Mouse (Mus musculus) small intestine, adult 2 months (tissue): ENCODE data around the gene Mbtd1. TPM values are rescaled to one million over a fixed set of nuclear protein-coding genes. Genes with fewer than 3 reads are reported as not detected.

Experiments
- H3K27ac ChIP-seq: fragments of 200-500 bp; 2 replicates; pipeline ENCODE4 v1.5.1; 2012; ENCODE audit warnings: low read depth, low read length, control low read depth, inconsistent platforms; ENCODE audit not compliant: insufficient read depth
- H3K27me3 ChIP-seq: fragments of 200-500 bp; 2 replicates; pipeline ENCODE4 v1.6.1; 2012; ENCODE audit warnings: mild to moderate bottlenecking, moderate library complexity, low read length, inconsistent platforms; ENCODE audit not compliant: control insufficient read depth, insufficient read depth
- H3K36me3 ChIP-seq: fragments of 200-500 bp; 2 replicates; pipeline ENCODE4 v1.6.1; 2012; ENCODE audit warnings: mild to moderate bottlenecking, low read length, control low read depth, inconsistent platforms; ENCODE audit not compliant: control insufficient read depth, insufficient read depth
- H3K4me1 ChIP-seq: fragments of 200-500 bp; 2 replicates; pipeline ENCODE4 v1.6.1; 2012; ENCODE audit warnings: low read length, inconsistent platforms, mixed read lengths; ENCODE audit not compliant: control insufficient read depth, insufficient read depth, insufficient read length
- H3K4me3 ChIP-seq: fragments of 200-500 bp; 2 replicates; pipeline ENCODE4 v1.5.1; 2012; ENCODE audit warnings: low read depth, mild to moderate bottlenecking, control low read depth, inconsistent platforms, low read length, moderate library complexity
- CTCF ChIP-seq: fragments of 200-500 bp; IDR thresholded peaks from 2 replicates; pipeline ENCODE4 v1.5.1; 2012; ENCODE audit warnings: low read depth, mild to moderate bottlenecking, control low read depth, inconsistent platforms, low read length, moderate library complexity, mixed read lengths; ENCODE audit not compliant: insufficient replicate concordance, insufficient read length; ENCODE audit errors: extremely low read depth
- POLR2A ChIP-seq: fragments of 200-500 bp; IDR thresholded peaks from 2 replicates; pipeline ENCODE4 v1.6.1; 2012; ENCODE audit warnings: low read depth, mild to moderate bottlenecking, control low read depth, inconsistent platforms, low read length, moderate library complexity
- WGBS: fragments of 180-500 bp; shearing (Covaris S2); methylation state at CpG from one replicate; pipeline ENCODE4 v1.1.7; 2018; 5-methylcytosine and 5-hydroxymethylcytosine counted together
- polyA plus RNA-seq: library from polyadenylated mRNA; depleted of rRNA; stranded (reverse); fragments of >200 nt; gene quantifications from 2 replicates; pipeline ENCODE4 v1.2.3, GENCODE M21; 2012

Gene Mbtd1
- polyA plus RNA-seq, 1 experiment = 0.91 TPM

- Histone ChIP-seq H3K27me3 (no peaks in the 10 kb centered on the region), H3K4me3 (no peak overlapping the region), H3K27ac (no peak overlapping the region), H3K4me1 (no peaks in the 10 kb centered on the region; the same call in 1 of the 2 replicates), H3K36me3 (peaks cover 20% of the 10 kb centered on the region)
- TF ChIP-seq CTCF (no peak), POLR2A (no peak)
- whole genome bisulfite sequencing = 86% methylated on average over 9 of the region's 9 CpGs
Measured at GRCm38 (mm10) chr11:93948887-93949567, 63.4 kb downstream of the Mbtd1 start.

GRCm38 (mm10) chr11:93950045-93950444 is 64.4 kb downstream of the Mbtd1 start:
- no peak for TF ChIP-seq POLR2A
- TF ChIP-seq CTCF = no peak
- no peak overlapping the region; the same call in 1 of the 2 replicates for H3K27ac ChIP-seq

GRCm38 (mm10) chr11:93952376-93952775 is 66.7 kb downstream of the Mbtd1 start:
- H3K36me3 ChIP-seq = peaks cover 16% of the 10 kb centered on the region
- TF ChIP-seq CTCF = no peak
- H3K4me3 ChIP-seq = no peak overlapping the region
- WGBS = 78% methylated on average over 5 of the region's 5 CpGs
- H3K27me3 ChIP-seq = no peaks in the 10 kb centered on the region
- H3K27ac ChIP-seq = no peak overlapping the region
- peaks cover 9% of the 10 kb centered on the region for H3K4me1 ChIP-seq

More at GRCm38 (mm10) chr11:93950045-93950444, 64.4 kb downstream of the Mbtd1 start:
- Histone ChIP-seq H3K36me3 (peaks cover 20% of the 10 kb centered on the region), H3K4me1 (peaks cover 2% of the 10 kb centered on the region), H3K27me3 (no peaks in the 10 kb centered on the region), H3K4me3 (no peak overlapping the region)
- 32% methylated on average over 1 of the region's 1 CpGs for WGBS

GRCm38 (mm10) chr11:93954738-93955255 is 69.1 kb downstream of the Mbtd1 start:
- H3K27me3 ChIP-seq = no peaks in the 10 kb centered on the region
- peak overlapping the region; percentile 80 for H3K4me3 ChIP-seq
- peaks cover 15% of the 10 kb centered on the region for H3K36me3 ChIP-seq
- H3K27ac ChIP-seq = peak overlapping the region; percentile 73
- TF ChIP-seq CTCF = no peak
- no peak for TF ChIP-seq POLR2A
- 17% methylated on average over 13 of the region's 13 CpGs for WGBS
- peaks cover 9% of the 10 kb centered on the region for H3K4me1 ChIP-seq

DNA sequence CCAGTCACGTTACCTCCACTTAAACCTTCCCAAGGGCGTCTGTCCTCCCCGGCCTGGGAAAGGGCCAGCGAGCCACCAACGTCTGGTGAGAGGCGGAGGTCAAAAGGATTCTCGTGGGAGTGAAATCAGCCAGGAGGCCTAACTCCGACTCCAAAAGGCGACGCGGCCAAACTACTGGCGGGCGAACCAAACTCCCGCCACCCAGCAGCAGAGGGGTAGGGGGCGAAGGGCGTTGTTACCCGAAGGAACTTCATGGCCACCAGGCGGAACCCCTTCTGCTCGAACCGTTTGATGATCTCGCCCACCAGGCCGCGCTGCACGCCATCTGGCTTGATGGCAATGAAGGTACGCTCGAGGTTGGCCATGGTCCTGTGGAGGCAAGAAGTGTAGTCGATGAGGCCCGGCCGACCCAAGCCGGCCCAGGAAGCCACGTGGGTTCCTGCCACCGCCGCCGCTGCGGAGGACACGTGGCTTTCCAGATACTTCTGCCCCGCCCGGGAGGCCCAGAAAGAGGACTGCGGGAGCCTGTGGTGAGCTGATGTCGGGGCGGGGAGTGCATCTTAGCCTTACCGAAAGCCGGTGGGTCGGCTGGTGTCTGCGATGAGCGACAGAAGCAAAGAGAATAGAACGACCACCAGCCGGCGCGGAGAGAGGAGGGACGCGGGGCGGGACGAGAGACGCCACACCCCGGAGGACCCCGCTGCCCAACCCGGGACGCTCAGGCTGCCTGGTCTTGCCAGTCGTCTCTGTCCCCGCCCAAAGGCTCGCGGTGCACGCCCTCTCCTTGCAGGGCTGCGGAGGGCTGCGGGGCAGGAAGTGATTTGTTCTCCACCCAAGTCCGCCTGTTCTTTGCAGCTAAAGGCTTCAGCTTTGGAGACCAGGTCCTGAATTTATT is 69.9 kb downstream of the Mbtd1 start:
- Histone ChIP-seq H3K27me3 (no peaks in the 10 kb centered on the region), H3K27ac (peak overlapping the region; percentile 73), H3K36me3 (peaks cover 14% of the 10 kb centered on the region), H3K4me1 (peaks cover 9% of the 10 kb centered on the region), H3K4me3 (peak overlapping the region; percentile 80)
- TF ChIP-seq POLR2A (no peak), CTCF (no peak)
- WGBS = under 1% methylated on average over 66 of the region's 67 CpGs

DNA sequence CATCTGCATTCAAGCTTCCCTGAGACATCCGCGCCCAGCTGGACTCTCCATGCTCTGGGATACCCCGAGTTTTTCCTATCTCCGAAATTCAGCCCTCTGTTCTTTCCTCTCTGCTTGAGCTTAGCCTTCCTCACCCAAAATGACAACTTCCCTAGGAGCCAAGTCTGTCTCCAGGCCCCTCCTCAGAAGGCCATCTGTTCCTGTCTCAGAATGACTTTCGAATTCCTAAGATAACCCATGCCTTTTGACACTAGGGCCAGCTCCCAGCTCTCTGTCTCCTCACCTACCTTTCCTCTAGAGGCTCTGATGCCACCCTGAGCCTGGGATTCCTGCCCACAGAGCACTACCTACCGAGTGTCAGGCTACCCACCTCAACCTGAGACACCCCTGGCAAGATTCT is 70.5 kb downstream of the Mbtd1 start, which contains the start of gene Nme2:
Nme2 (minus strand) TSS at position 101 of the 400 bp plus-strand sequence.
- Histone ChIP-seq H3K4me1 (peaks cover 9% of the 10 kb centered on the region), H3K27me3 (no peaks in the 10 kb centered on the region), H3K4me3 (peak within 1 kb of the TSS; percentile 80), H3K36me3 (peaks cover 13% of the 10 kb centered on the region), H3K27ac (peak within 1 kb of the TSS; percentile 73)
- 1% methylated on average over 6 of the region's 6 CpGs for WGBS
- TF ChIP-seq POLR2A (no peak), CTCF (no peak)

- peaks cover 15% of the 10 kb centered on the region for H3K36me3 ChIP-seq
- H3K4me3 ChIP-seq = no peak overlapping the region
- no peaks in the 10 kb centered on the region for H3K27me3 ChIP-seq
- WGBS = 77% methylated on average over 2 of the region's 2 CpGs
- TF ChIP-seq POLR2A = no peak
- no peak for TF ChIP-seq CTCF
- H3K27ac ChIP-seq = no peak overlapping the region
- peaks cover 12% of the 10 kb centered on the region for H3K4me1 ChIP-seq
Measured at GRCm38 (mm10) chr11:93957031-93957555, 71.4 kb downstream of the Mbtd1 start.
